Mouse (Mus musculus) T-helper 2 cell (primary cell): ENCODE measurements at regions not wholly inside any gene's neighbourhood (a gene's known extent, or its start where the extent isn't known, plus 50 kb on each side); places are given as distances from the start of the nearest gene placed in this dataset.

ENCODE experiments used
- in situ Hi-C: fragments of 300-600 bp; cut with MboI, MseI; formaldehyde crosslinking; loops from one replicate; pipeline ENCODE4 v1.15.1; 2025; ENCODE audit warnings: high pct_unique_total_duplicates

DNA sequence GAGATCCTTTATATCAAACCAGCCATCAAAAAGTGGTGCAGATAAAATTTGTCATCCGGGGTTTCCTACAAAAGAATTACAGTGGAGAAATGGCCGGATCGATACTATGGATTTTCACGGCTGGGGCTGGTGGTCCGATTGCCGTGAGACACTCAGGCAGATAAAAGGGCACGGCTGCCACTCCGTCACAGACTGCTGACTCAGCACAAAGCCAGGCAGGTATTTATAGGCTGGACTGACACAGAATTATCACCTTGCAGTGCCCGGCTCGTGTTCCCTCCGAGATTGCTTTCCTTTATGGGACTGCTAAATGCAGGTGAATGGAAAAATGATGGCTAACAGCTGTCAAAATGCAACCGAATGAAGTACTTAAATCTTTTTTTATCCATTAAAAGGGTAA is 199.5 kb upstream of the Zfp64 start:
- in situ Hi-C loops = no loop called here

DNA sequence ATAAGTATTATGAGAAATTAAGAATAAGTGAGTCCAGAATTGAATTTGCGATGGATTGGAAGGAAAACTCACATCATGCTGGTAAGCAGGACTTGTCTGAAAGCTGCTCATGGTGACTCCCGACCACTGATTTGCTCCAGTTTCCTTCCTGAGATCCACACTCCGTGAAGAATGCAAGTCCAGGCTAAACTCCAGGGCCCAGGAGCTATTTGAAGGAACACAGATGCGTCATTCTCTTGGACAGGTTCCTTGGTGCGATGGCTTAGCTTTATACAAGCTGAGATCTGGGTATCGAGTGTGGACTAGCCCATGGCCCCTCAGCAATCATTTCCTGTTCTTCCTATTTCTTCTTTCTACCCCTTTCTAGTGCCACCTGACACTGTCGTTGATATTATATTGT is 192.3 kb upstream of the Zfp64 start:
- in situ Hi-C loops = no loop called here

DNA sequence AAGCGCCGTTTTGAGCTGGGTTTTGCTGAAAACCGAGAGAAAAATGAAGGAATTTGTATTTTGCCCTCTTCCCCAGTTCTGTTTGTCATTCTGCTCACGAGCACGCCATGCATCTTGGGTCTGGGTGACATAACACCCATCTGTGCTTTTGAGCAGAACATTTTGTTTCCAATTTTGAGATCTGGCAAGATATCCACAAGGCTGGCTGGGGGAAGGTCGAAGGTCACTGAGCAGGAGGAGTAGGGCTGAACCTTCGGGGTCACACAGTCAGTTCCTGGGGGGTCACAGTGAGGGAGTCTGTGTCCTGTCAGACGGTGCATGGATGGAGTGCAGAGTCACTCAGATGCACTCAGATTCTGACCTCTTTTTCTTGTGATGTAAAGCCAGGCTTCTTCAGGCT is 186.8 kb upstream of the Zfp64 start:
- in situ Hi-C loops = no loop called here

- in situ Hi-C loops = no loop called here
Measured at GRCm38 (mm10) chr2:169133855-169134254, 178.5 kb upstream of the Zfp64 start.

GRCm38 (mm10) chr2:169125476-169125875 is 170.1 kb upstream of the Zfp64 start:
- in situ Hi-C loops = loop anchor here (10.0 kb wide), 1 partner anchor 571 kb away; no protein-coding TSS in a partner anchor

DNA sequence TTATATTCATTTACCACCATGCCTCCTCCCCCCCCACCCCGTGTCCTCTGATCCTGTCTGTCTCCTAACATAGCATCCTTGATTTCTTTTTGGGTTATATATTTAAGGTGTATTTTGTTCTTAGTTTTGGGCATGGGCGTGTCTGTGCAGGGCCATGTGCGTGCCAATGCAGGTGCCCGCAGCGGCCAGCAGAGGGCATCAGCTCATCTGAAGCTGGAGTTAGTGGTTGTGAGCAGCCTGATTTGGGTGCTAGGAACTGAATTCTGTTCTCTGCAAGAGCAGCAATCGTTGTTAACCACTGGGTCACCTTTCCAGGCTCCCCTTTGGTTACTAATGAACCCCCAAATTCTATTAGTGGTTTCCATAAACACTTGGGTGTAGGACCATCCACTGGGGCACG is 167.5 kb upstream of the Zfp64 start:
- in situ Hi-C loops = loop anchor here (10.0 kb wide), 1 partner anchor 568 kb away; no protein-coding TSS in a partner anchor

DNA sequence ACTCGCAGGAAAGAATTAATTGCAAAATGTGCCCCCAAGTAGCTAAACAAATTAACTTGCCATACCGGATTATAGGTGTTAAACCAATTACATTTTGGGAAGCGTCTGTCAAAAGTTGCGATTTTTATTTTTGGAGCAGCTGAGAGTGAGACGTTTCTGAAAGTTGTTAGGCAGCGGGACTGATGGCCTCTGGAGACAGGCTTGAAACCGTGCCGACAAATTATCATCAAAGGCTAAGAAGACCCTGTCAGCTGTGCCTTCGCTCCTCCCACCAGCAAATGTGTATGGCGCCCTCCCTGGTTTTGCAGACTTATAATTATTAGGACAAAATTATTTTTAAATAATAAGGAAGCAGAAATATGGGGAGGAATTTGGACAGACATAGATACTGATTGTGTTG is 161.5 kb upstream of the Zfp64 start:
- in situ Hi-C loops = no loop called here

- in situ Hi-C loops = no loop called here
Measured at GRCm38 (mm10) chr2:169109044-169109443, 153.7 kb upstream of the Zfp64 start.

- in situ Hi-C loops = no loop called here
Measured at GRCm38 (mm10) chr2:169108037-169108436, 152.7 kb upstream of the Zfp64 start.

DNA sequence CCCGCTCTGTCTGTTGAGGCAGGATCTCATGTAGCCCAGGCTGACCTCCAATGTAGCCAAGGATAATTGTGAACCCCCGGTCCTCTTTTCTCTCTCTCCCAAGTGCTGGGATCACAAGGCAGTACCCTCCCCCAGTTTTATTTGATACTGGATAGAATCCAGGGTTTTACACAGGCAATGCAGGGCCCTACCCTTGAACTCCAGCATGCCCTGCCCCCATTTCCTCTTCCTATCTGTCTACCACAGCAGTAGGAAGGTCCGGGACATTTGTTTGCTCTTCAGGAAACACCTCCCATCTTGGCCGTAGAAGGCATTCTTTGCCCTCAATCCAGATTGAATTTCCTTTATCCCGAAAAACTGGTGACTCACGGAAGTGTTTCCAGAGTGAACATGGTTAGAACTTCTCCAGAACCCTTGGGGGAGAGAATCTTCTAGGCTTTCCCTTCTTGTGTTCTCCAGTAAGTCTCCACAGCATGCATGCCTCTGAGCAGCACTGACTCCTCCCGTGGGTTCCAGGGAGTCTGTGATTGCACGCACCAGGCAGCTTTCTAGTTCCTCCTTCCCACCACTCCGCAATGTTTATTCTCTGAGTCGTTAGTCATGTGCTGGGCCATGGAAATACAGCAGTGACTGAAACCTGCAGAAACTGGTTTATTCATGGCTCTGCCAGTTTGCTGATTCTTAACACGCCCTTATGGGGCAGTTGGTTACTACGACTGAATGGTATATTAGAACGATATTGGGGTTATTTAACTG is 146.3 kb upstream of the Zfp64 start:
- in situ Hi-C loops = no loop called here

DNA sequence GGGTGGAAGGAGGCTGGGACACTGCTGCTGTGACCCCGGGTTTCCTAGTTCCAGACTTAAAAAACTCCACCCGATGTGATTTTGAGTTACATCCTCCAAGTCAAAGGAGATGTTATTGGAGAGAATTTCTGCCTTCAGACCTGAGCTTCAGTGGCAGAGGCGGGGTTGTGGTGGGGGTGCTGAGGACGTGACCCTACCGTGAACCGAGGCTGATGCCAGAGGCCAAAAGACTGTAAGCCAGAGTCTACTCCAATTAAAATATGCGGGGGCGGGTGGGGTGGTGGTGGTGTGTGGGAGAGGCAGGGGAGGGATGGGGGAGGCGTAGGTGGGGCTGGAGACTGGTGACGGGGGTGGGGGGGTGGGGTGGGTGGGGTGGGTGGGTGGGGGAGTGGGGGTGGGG is 145.1 kb upstream of the Zfp64 start:
- in situ Hi-C loops = no loop called here

- in situ Hi-C loops = no loop called here
Measured at GRCm38 (mm10) chr2:169099678-169100077, 144.3 kb upstream of the Zfp64 start.

GRCm38 (mm10) chr2:169098591-169098990 is 143.2 kb upstream of the Zfp64 start:
- in situ Hi-C loops = no loop called here

- in situ Hi-C loops = no loop called here
Measured at GRCm38 (mm10) chr2:169094011-169094754, 138.8 kb upstream of the Zfp64 start.

DNA sequence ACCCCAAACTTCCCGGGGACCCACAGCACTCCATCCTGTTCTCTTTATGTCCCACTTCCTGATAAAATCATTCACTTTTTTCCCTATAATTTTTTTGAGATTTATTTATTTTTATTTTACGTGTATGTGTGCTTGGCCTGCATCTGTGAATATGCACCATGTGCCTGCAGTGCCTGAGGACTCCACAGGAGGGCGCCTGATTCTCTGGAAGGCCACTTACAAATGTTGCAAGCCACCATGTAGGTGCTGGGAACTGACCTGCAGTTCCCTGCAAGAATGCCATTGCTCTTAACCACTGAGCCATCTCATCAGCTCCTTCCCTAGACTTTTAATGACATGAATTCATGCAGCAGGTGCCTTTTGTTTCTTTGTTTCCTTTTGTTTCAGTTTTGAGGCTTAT is 134.9 kb upstream of the Zfp64 start:
- in situ Hi-C loops = no loop called here

- in situ Hi-C loops = no loop called here
Measured at GRCm38 (mm10) chr2:169088870-169089484, 133.6 kb upstream of the Zfp64 start.

DNA sequence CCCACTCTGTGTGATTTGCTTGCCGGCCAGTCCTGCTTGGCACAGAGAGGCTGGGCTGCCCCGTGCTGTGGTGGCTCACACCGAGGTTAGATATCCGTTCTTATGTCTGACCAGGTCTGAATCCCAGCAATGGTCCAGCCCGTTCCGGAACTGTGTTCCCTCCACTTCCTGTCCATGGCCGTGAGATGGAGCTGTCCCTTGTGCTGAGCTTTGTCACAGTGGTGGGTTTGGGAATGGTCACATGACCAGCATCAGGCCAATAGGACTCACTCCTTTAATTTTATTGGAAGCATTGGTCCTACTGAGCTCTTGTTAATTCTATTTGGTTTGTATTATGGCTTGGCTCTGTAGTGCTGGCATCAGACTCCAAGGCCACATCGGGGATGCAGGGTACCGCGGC is 132.9 kb upstream of the Zfp64 start:
- in situ Hi-C loops = no loop called here

GRCm38 (mm10) chr2:169071267-169071666 is 115.9 kb upstream of the Zfp64 start:
- in situ Hi-C loops = no loop called here

DNA sequence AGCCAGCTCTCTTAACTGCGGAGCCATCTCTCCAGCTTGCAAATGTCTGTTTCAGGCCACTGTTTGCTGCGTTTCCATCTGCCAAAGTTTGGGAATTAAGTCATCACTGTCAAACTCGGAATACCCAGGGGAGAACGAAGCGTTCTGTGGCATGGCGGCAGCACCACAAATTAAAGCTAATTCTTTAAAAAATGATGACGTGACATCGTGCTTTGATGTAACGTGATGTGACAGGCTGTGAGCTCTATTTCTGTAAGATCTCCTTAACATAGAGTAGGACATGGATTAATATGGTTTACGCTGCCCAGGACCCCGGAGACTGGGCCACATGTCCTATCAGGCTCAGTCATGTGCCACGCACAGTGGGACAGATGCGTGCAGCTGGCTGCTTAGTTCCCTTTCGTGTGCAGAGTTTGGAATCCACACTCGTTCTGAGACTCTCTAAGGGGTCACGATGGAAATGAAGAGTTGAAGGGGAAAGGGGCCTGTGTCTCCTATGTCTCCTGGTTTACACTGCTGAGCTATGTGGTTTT is 109.8 kb upstream of the Zfp64 start:
- in situ Hi-C loops = loop anchor here (10.0 kb wide), 1 partner anchor 750 kb away; no protein-coding TSS in a partner anchor

DNA sequence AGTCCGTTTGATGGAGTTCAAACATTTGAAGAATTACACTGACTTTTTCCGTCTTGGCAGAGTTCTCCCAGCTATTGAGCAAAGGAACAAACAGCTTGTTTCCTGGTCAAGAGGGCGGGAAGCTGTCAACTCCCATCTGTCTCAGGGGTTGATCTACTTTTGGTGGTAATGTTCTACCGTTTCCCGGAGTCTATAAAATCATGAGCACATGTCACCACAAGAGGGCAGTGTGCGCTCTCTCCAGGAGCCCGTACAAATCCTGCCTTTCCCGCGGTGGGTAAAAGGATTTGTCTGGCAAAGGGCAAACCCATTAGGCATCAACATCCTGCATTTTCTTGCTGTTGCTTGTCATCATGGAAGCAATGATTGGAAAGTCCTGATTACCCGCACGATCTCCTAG is 106.1 kb upstream of the Zfp64 start:
- in situ Hi-C loops = loop anchor here (10.0 kb wide), 1 partner anchor 753 kb away; no protein-coding TSS in a partner anchor

- in situ Hi-C loops = loop anchor here (10.0 kb wide), 1 partner anchor 754 kb away; no protein-coding TSS in a partner anchor
Measured at GRCm38 (mm10) chr2:169060495-169060894, 105.1 kb upstream of the Zfp64 start.

DNA sequence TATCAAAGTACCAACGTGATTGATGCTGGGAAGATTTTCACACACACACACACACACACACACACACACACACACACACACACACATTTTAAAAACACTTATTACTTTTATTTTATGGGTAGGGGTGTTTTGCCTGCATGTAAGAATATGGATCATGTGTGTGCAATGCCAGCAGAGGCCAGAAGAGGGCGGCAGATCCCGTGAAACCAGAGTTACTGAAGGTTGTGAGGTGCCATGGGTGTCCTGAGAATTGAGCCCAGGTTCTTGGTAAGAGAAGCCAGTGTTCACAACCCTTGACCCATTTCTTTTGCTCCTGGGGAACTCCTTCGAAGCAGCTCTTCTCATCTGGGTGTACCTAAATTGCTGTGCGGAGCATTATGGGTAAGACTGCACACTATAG is 102.4 kb upstream of the Zfp64 start:
- in situ Hi-C loops = no loop called here
